Mouse (Mus musculus) T-cell, adult 66 days (primary cell): ENCODE results near the gene Hsd3b2. TPM values are rescaled to one million over a fixed set of nuclear protein-coding genes. Genes with fewer than 3 reads are reported as not detected.

Experiments
- total RNA-seq, 2 experiments: library from RNA; stranded (reverse); gene quantifications; 3 replicates in 1 of 2; 4 replicates in 1 of 2; pipeline ENCODE4 v1.2.4; 2023

The Hsd3b2 gene
- total RNA-seq = not detected

GRCm38 (mm10) chr3:98724376-98724775 lies at the start of gene Hsd3b2:
TSS of gene Hsd3b2 (minus strand) at chr3:98724543.

Other genes starting within 250 kb of the Hsd3b2 start
- not detected for gene Hsd3b4, start 214.0 kb downstream of the Hsd3b2 start, total RNA-seq
- gene Gm10681, start 135.7 kb downstream of the Hsd3b2 start, total RNA-seq = not detected
- gene Hsd3b5, start 94.3 kb downstream of the Hsd3b2 start, total RNA-seq = not detected
- gene Hsd3b3, start 38.6 kb upstream of the Hsd3b2 start, total RNA-seq = not detected
- gene Hsd3b6, start 89.9 kb upstream of the Hsd3b2 start, total RNA-seq = not detected
- gene Hsd3b1, start 135.3 kb upstream of the Hsd3b2 start, total RNA-seq = not detected
- not detected for gene Hao2, start 168.7 kb upstream of the Hsd3b2 start, total RNA-seq